Mouse (Mus musculus): ENCODE data around the gene Pibf1. TPM values are rescaled to one million over a fixed set of nuclear protein-coding genes. Genes with fewer than 3 reads are reported as not detected.

Pibf1 gene
- polyA plus RNA-seq, 1 experiment = 2.5 TPM

- Histone ChIP-seq H3K79me2 (ENCODE audit: control insufficient read depth, insufficient read depth) (no peaks in the 10 kb centered on the region), H3K27me3 (ENCODE audit: control insufficient read depth, insufficient read depth, insufficient read length) (no peaks in the 10 kb centered on the region), H3K36me3 (ENCODE audit: control insufficient read depth, insufficient read depth) (peaks cover 59% of the 10 kb centered on the region), H3K79me3 (ENCODE audit: low read depth) (no peaks in the 10 kb centered on the region), H3ac (ENCODE audit: control insufficient read depth, insufficient read length, low read depth) (no peak overlapping the region), H3K4me3 (ENCODE audit: insufficient read depth, poor library complexity, severe bottlenecking) (no peak overlapping the region)
- no peak for TF ChIP-seq CEBPB (IDR thresholded peaks at IDR 0.05; ENCODE audit: low read depth)
- no peak for TF ChIP-seq MAX (IDR thresholded peaks at IDR 0.05)
- TF ChIP-seq FOSL1 (IDR thresholded peaks at IDR 0.05; ENCODE audit: insufficient read depth, low read length, poor library complexity, severe bottlenecking) = no peak
- no peak for TF ChIP-seq CTCF (IDR thresholded peaks at IDR 0.05; ENCODE audit: control insufficient read depth, insufficient read depth, insufficient read length)
Observed at GRCm38 (mm10) chr14:99108762-99109161, 9.5 kb downstream of the Pibf1 start.

DNA sequence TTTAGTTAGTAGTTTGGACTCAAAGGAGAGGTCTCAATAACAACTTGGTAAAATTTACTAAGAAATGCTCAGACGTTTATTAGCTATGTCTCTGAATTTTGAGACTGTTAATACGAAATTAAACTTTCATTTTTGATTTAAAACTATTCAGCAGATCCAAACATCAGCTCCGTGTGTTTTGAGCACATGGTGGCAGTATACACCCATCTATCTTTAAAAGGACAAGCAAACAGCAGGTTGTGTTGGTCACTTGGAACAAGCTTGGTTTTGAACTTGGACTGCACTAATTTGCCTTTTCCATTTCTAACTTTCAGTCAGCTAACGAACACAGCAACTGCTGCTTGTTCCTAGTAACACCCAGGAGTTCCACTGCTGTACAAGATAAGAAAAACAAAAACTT lies 18.4 kb downstream of the Pibf1 start:
- Histone ChIP-seq H3ac (ENCODE audit: control insufficient read depth, insufficient read length, low read depth) (no peak overlapping the region), H3K27me3 (ENCODE audit: control insufficient read depth, insufficient read depth, insufficient read length) (no peaks in the 10 kb centered on the region), H3K4me3 (ENCODE audit: insufficient read depth, poor library complexity, severe bottlenecking) (no peak overlapping the region), H3K79me3 (ENCODE audit: low read depth) (no peaks in the 10 kb centered on the region), H3K36me3 (ENCODE audit: control insufficient read depth, insufficient read depth) (peaks cover 38% of the 10 kb centered on the region), H3K79me2 (ENCODE audit: control insufficient read depth, insufficient read depth) (no peaks in the 10 kb centered on the region)
- no peak for TF ChIP-seq CTCF (IDR thresholded peaks at IDR 0.05; ENCODE audit: control insufficient read depth, insufficient read depth, insufficient read length)
- no peak for TF ChIP-seq USF1 (IDR thresholded peaks at IDR 0.05; ENCODE audit: low read depth)

DNA sequence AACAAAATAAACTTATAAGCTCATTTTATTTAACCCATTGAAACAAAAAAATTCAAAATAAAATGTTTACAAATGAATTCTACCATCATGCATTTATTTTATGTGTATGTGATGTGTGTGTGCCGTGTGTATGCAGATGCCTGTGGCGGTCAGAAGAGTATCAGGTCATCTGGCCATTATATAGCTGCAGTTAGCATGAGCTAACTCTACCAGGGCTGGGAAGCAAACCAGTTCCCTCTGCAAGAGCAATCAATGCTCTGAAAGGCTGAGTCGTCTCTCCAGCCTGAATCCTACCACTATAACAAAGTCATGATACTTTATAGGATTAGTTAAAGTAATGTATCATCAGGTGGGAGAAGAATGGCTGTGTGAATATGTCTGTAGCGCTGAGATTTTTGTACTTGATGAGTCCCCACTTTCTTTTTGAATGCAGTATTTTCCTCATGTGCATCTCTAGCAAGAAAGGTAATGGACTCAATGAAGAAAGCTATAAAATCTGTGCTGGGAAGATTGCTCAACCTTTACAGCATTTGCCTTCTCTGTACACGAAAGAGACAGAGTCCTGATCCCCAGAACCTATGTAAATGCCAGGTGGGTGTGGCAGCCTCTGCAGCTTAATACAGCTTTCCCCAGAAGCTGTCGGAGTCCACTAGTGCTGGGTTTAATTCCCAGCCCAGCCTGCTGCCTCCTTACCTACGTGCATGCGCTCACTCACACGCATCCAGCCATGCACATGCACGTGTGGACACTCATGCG lies 22.5 kb downstream of the Pibf1 start:
- TF ChIP-seq FOSL1 (IDR thresholded peaks at IDR 0.05; ENCODE audit: insufficient read depth, low read length, poor library complexity, severe bottlenecking) (no peak), MAX (IDR thresholded peaks at IDR 0.05) (no peak), CEBPB (IDR thresholded peaks at IDR 0.05; ENCODE audit: low read depth) (no peak), USF1 (IDR thresholded peaks at IDR 0.05; ENCODE audit: low read depth) (no peak), MYOG (IDR thresholded peaks at IDR 0.05; ENCODE audit: control insufficient read depth, extremely low read depth, insufficient read length) (no peak), MYOD1 (IDR thresholded peaks at IDR 0.05; ENCODE audit: control insufficient read depth, insufficient read length, low read depth) (no peak), CTCF (IDR thresholded peaks at IDR 0.05; ENCODE audit: control insufficient read depth, insufficient read depth, insufficient read length) (no peak)
- Histone ChIP-seq H3K4me3 (ENCODE audit: insufficient read depth, poor library complexity, severe bottlenecking) (no peak overlapping the region), H3ac (ENCODE audit: control insufficient read depth, insufficient read length, low read depth) (no peak overlapping the region), H3K79me2 (ENCODE audit: control insufficient read depth, insufficient read depth) (no peaks in the 10 kb centered on the region), H3K79me3 (ENCODE audit: low read depth) (no peaks in the 10 kb centered on the region), H3K36me3 (ENCODE audit: control insufficient read depth, insufficient read depth) (peaks cover 17% of the 10 kb centered on the region), H3K27me3 (ENCODE audit: control insufficient read depth, insufficient read depth, insufficient read length) (no peaks in the 10 kb centered on the region)

DNA sequence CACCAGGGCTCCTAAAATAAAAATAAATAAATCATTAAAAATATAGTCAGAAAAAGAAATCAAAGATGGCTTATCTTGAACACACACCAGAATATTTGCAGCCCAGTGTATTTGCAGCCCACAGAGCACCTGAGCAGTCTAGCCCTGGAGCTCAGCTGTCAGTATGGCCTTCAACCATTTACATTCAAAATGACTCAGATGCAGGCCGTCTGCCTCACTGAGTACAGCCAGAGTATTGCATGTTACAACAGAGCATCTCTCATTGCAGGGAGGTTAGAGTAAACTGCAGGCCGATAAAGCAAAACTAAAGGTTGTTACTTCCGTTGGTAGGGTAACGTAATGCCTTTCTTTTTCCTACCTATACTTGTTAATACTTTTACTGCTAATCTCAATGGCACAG lies 24.9 kb downstream of the Pibf1 start:
- H3K36me3 ChIP-seq (ENCODE audit: control insufficient read depth, insufficient read depth) = peaks cover 11% of the 10 kb centered on the region

GRCm38 (mm10) chr14:99126713-99127112 lies 27.5 kb downstream of the Pibf1 start:
- Histone ChIP-seq H3K79me3 (ENCODE audit: low read depth) (no peaks in the 10 kb centered on the region), H3ac (ENCODE audit: control insufficient read depth, insufficient read length, low read depth) (no peak overlapping the region)
- TF ChIP-seq CTCF (IDR thresholded peaks at IDR 0.05; ENCODE audit: control insufficient read depth, insufficient read depth, insufficient read length) (no peak), MYOG (IDR thresholded peaks at IDR 0.05; ENCODE audit: control insufficient read depth, extremely low read depth, insufficient read length) (no peak), FOSL1 (IDR thresholded peaks at IDR 0.05; ENCODE audit: insufficient read depth, low read length, poor library complexity, severe bottlenecking) (no peak), MAX (IDR thresholded peaks at IDR 0.05) (no peak), CEBPB (IDR thresholded peaks at IDR 0.05; ENCODE audit: low read depth) (no peak), USF1 (IDR thresholded peaks at IDR 0.05; ENCODE audit: low read depth) (no peak), MYOD1 (IDR thresholded peaks at IDR 0.05; ENCODE audit: control insufficient read depth, insufficient read length, low read depth) (no peak)

More for the DNA sequence above, 24.9 kb downstream of the Pibf1 start:
- Histone ChIP-seq H3K79me2 (ENCODE audit: control insufficient read depth, insufficient read depth) (no peaks in the 10 kb centered on the region), H3K79me3 (ENCODE audit: low read depth) (no peaks in the 10 kb centered on the region), H3ac (ENCODE audit: control insufficient read depth, insufficient read length, low read depth) (no peak overlapping the region), H3K27me3 (ENCODE audit: control insufficient read depth, insufficient read depth, insufficient read length) (no peaks in the 10 kb centered on the region), H3K4me3 (ENCODE audit: insufficient read depth, poor library complexity, severe bottlenecking) (no peak overlapping the region)
- no peak for TF ChIP-seq MYOG (IDR thresholded peaks at IDR 0.05; ENCODE audit: control insufficient read depth, extremely low read depth, insufficient read length)
- TF ChIP-seq MYOD1 (IDR thresholded peaks at IDR 0.05; ENCODE audit: control insufficient read depth, insufficient read length, low read depth) = no peak
- TF ChIP-seq USF1 (IDR thresholded peaks at IDR 0.05; ENCODE audit: low read depth) = no peak

DNA sequence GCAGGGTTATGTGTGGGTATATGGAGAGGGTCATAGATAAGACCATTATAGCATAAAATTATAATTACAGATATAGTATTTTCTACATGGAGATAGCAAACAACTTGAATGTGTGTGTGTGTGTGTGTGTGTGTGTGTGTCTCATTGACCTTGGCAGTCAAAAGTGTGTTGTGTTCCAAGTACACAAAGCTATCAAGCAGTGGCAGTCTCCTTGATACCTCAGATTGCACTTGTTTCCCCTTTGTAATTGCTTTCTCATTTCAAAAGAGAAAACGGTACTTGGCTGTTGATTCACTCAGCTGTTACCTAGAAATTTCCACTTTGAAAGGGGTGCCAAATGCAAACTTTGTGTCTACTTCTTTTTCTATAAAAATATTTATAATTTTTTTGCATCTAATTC lies 28.3 kb downstream of the Pibf1 start:
- peaks cover 8% of the 10 kb centered on the region for H3K36me3 ChIP-seq (ENCODE audit: control insufficient read depth, insufficient read depth)
- no peaks in the 10 kb centered on the region for H3K79me2 ChIP-seq (ENCODE audit: control insufficient read depth, insufficient read depth)
- no peaks in the 10 kb centered on the region for H3K79me3 ChIP-seq (ENCODE audit: low read depth)
- TF ChIP-seq MYOD1 (IDR thresholded peaks at IDR 0.05; ENCODE audit: control insufficient read depth, insufficient read length, low read depth) = no peak
- no peak for TF ChIP-seq FOSL1 (IDR thresholded peaks at IDR 0.05; ENCODE audit: insufficient read depth, low read length, poor library complexity, severe bottlenecking)
- TF ChIP-seq MYOG (IDR thresholded peaks at IDR 0.05; ENCODE audit: control insufficient read depth, extremely low read depth, insufficient read length) = no peak
- no peak for TF ChIP-seq CTCF (IDR thresholded peaks at IDR 0.05; ENCODE audit: control insufficient read depth, insufficient read depth, insufficient read length)
- TF ChIP-seq MAX (IDR thresholded peaks at IDR 0.05) = no peak
- no peak for TF ChIP-seq USF1 (IDR thresholded peaks at IDR 0.05; ENCODE audit: low read depth)
- TF ChIP-seq CEBPB (IDR thresholded peaks at IDR 0.05; ENCODE audit: low read depth) = no peak
- H3K4me3 ChIP-seq (ENCODE audit: insufficient read depth, poor library complexity, severe bottlenecking) = no peak overlapping the region
- H3K27me3 ChIP-seq (ENCODE audit: control insufficient read depth, insufficient read depth, insufficient read length) = no peaks in the 10 kb centered on the region
- H3ac ChIP-seq (ENCODE audit: control insufficient read depth, insufficient read length, low read depth) = no peak overlapping the region

More at GRCm38 (mm10) chr14:99126713-99127112, 27.5 kb downstream of the Pibf1 start:
- no peaks in the 10 kb centered on the region for H3K79me2 ChIP-seq (ENCODE audit: control insufficient read depth, insufficient read depth)
- no peak overlapping the region for H3K4me3 ChIP-seq (ENCODE audit: insufficient read depth, poor library complexity, severe bottlenecking)
- no peaks in the 10 kb centered on the region for H3K27me3 ChIP-seq (ENCODE audit: control insufficient read depth, insufficient read depth, insufficient read length)
- H3K36me3 ChIP-seq (ENCODE audit: control insufficient read depth, insufficient read depth) = peaks cover 16% of the 10 kb centered on the region
